ENCODE assay signal across 15 mouse cellular contexts in genomic region chr17:50443376-50444022, GRCm38 (mm10).
DNase-seq lines count a peak whose midpoint lies in the region; ATAC-seq and TF ChIP-seq lines count a peak whose summit lies in the region.
"Had no signal": no experiment of that assay in that cellular context is flagged by ENCODE, and none has a peak within 500 bp of the region (broad histone marks: within the 10 kb centered on the region; RNA-seq: fewer than 3 reads in every experiment).

No protein-coding gene starts in this region.

- no peak overlapping the region for H3K4me2 ChIP-seq in hindbrain, postnatal 0 days (ENCODE audit: low read depth, low read length)
- no peak overlapping the region for H3K4me2 ChIP-seq in hindbrain, embryonic 14.5 days (replicated peaks)

- no peak for ATAC-seq in hindbrain, postnatal 0 days
- ATAC-seq in hindbrain, embryonic 14.5 days (ENCODE audit: low FRiP score), result no peak
- ATAC-seq: midbrain, embryonic 16.5 days had no signal

- no peak for TF ChIP-seq CTCF in gastrocnemius, adult 2 months (IDR thresholded peaks at IDR 0.05)
- no peak for TF ChIP-seq CTCF in hindbrain, postnatal 0 days (IDR thresholded peaks at IDR 0.05; ENCODE audit: low read depth)

- no peak overlapping the region for H3K4me3 ChIP-seq in gastrocnemius, adult 2 months
- no peak overlapping the region for H3K4me3 ChIP-seq in hindbrain, postnatal 0 days (ENCODE audit: low read length)
- H3K4me3 ChIP-seq in hindbrain, embryonic 14.5 days (replicated peaks; ENCODE audit: low read length), result no peak overlapping the region
- H3K4me3 ChIP-seq: layer of hippocampus, adult 2 months had no signal

- no peaks in the 10 kb centered on the region for H3K27me3 ChIP-seq in hindbrain, postnatal 0 days (ENCODE audit: insufficient read depth, low read length)
- H3K27me3 ChIP-seq in hindbrain, embryonic 14.5 days (ENCODE audit: control insufficient read depth, insufficient read depth, low read length), result no peaks in the 10 kb centered on the region

- no peaks in the 10 kb centered on the region for H3K4me1 ChIP-seq in hindbrain, postnatal 0 days (ENCODE audit: insufficient read depth, low read length)
- no peaks in the 10 kb centered on the region for H3K4me1 ChIP-seq in hindbrain, embryonic 14.5 days (replicated peaks; ENCODE audit: control insufficient read depth, insufficient read depth, low read length)

- H3K9ac ChIP-seq in hindbrain, postnatal 0 days (replicated peaks; ENCODE audit: low read length), result no peak overlapping the region
- no peak overlapping the region for H3K9ac ChIP-seq in hindbrain, embryonic 14.5 days
- H3K9ac ChIP-seq: liver, embryonic 14.5 days had no signal

- DNase-seq in gastrocnemius, adult 2 months, result peak; percentile 27
- DNase-seq in gastrocnemius, postnatal 10 days, result no peak
- peak; percentile 25 for DNase-seq in hindbrain, postnatal 0 days (ENCODE audit: low spot score)
- no peak for DNase-seq in hindbrain, embryonic 14.5 days (ENCODE audit: low spot score)
- peak; percentile 11 for DNase-seq in retina, embryonic 14.5 days (ENCODE audit: low spot score)
- DNase-seq in retina, postnatal 1 day, result no peak
- DNase-seq in spleen, postnatal 36 days (ENCODE audit: low spot score in 2 of 2), result no peak
- DNase-seq: adrenal gland, postnatal 36 days; cerebellum, adult 9-10 months; embryo, embryonic 11 days; gastrocnemius, postnatal 36 days; thymus, postnatal 14 days had no signal

- intact Hi-C loops in gastrocnemius, adult 2 months (cut with DNase I), result no loop called here

- peak overlapping the region; percentile 67 for H3K27ac ChIP-seq in gastrocnemius, adult 2 months
- H3K27ac ChIP-seq in hindbrain, postnatal 0 days, result no peak overlapping the region
- H3K27ac ChIP-seq in hindbrain, embryonic 14.5 days, result no peak overlapping the region
- H3K27ac ChIP-seq: layer of hippocampus, adult 2 months; liver, embryonic 14.5 days had no signal

- H3K9me3 ChIP-seq in hindbrain, postnatal 0 days (ENCODE audit: low read length), result no peaks in the 10 kb centered on the region
- no peaks in the 10 kb centered on the region for H3K9me3 ChIP-seq in hindbrain, embryonic 14.5 days (ENCODE audit: control insufficient read depth, low read length)

- WGBS in hindbrain, postnatal 0 days, result 67% methylated on average over 6 of the region's 6 CpGs
- WGBS in hindbrain, embryonic 14.5 days, result 79% methylated on average over 6 of the region's 6 CpGs

- H3K36me3 ChIP-seq in hindbrain, postnatal 0 days (ENCODE audit: insufficient read depth, low read length), result no peaks in the 10 kb centered on the region
- no peaks in the 10 kb centered on the region for H3K36me3 ChIP-seq in hindbrain, embryonic 14.5 days (replicated peaks; ENCODE audit: control insufficient read depth, insufficient read depth)

Comparison
In these comparisons a context has a peak if more than half of its experiments do, and no peak if none do; other contexts are left out.
1. DNase-seq: peak in gastrocnemius, adult 2 months (single experiment), hindbrain, postnatal 0 days (single experiment) and retina, embryonic 14.5 days (single experiment); none in gastrocnemius, postnatal 10 days (single experiment), hindbrain, embryonic 14.5 days (single experiment), retina, postnatal 1 day (single experiment) and spleen, postnatal 36 days (0 of 2).